Mouse (Mus musculus): ENCODE measurements around the gene Tmem80.

DNA sequence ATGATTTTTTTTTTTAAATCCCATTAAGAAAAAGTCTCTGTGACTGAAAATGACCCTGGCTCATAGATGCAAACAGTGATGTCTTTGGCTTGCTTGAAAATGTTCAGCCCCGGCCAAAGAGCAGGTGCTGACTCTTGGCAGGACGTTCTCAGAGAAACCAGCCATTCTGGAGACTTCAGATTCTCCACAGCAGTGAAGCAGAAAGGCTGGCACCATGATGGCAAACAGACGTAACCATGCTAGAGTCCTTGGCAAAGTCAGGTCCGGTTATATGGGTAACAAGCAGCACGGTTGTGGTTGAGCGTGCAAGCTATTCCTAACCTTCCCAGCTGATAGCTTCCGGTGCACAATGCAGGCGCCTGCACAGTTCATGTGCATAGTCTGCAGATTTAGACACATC lies 28.4 kb upstream of the Tmem80 start:
- TF ChIP-seq CTCF (conservative IDR thresholded peaks at IDR 0.05 in 1 of 2, IDR thresholded peaks at IDR 0.05 in 1 of 2; ENCODE audit: low read depth in 2 of 2, low read length in 2 of 2) (no peak), SIN3A (IDR thresholded peaks at IDR 0.05; ENCODE audit: low read length) (no peak), UBTF (IDR thresholded peaks at IDR 0.05; ENCODE audit: low read depth, low read length) (no peak), POLR2AphosphoS2 (IDR thresholded peaks at IDR 0.05; ENCODE audit: low read depth, low read length) (no peak), USF1 (IDR thresholded peaks at IDR 0.05; ENCODE audit: low read depth, low read length) (no peak)

All from CH12.LX (cell line).